Comparison of ENCODE assay signal across 21 mouse cellular contexts in the genomic region with DNA sequence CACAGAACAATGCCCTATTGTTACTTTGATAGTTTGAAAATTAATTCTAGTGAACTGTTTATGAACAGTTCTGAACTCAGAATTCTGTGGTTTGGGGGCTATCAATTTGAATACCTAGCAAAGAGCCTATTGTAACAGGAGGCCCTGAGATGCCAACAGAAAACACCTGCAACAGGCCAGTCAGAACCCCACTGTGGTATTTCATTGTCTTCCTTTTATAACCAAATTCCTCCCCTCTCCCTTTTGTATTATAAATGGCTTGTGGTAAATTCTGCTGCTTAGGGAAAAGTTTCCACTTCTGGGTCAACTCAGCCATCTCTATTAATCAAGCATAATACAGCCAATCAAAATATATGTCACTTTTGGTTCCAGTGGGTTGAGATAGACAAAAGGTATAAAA.
"Had no signal": no experiment of that assay in that cellular context is flagged by ENCODE, and none has a peak within 500 bp of the region (broad histone marks: within the 10 kb centered on the region; RNA-seq: fewer than 3 reads in every experiment).

No protein-coding gene starts in this region.

- H3K9me3 ChIP-seq: heart, embryonic 13.5 days; heart, embryonic 15.5 days; intestine, embryonic 15.5 days; limb, embryonic 10.5 days; limb, embryonic 12.5 days; liver, embryonic 13.5 days had no signal

- H3K4me1 ChIP-seq: heart, embryonic 13.5 days; heart, embryonic 15.5 days; intestine, embryonic 15.5 days; limb, embryonic 10.5 days; limb, embryonic 12.5 days; liver, embryonic 13.5 days had no signal

- H3K27ac ChIP-seq: heart, adult 2 months; heart, embryonic 13.5 days; heart, embryonic 15.5 days; hindbrain, embryonic 14.5 days; intestine, embryonic 15.5 days; layer of hippocampus, adult 2 months; left cerebral cortex, adult 2 months; limb, embryonic 10.5 days; limb, embryonic 12.5 days; liver, embryonic 13.5 days had no signal

- H3K9ac ChIP-seq: heart, embryonic 13.5 days; heart, embryonic 15.5 days; hindbrain, embryonic 14.5 days; intestine, embryonic 15.5 days; limb, embryonic 12.5 days; liver, embryonic 13.5 days had no signal

- H3K4me3 ChIP-seq: heart, adult 2 months; heart, embryonic 13.5 days; heart, embryonic 15.5 days; intestine, embryonic 15.5 days; layer of hippocampus, adult 2 months; left cerebral cortex, adult 2 months; limb, embryonic 10.5 days; limb, embryonic 12.5 days; liver, embryonic 13.5 days had no signal

- H3K36me3 ChIP-seq: heart, embryonic 13.5 days; heart, embryonic 15.5 days; intestine, embryonic 15.5 days; limb, embryonic 10.5 days; limb, embryonic 12.5 days; liver, embryonic 13.5 days had no signal

- DNase-seq: gastrocnemius, postnatal 14 days; gastrocnemius, postnatal 36 days; heart, adult 11 months; heart, adult 2 months; heart, postnatal 14 days; heart, postnatal 36 days; kidney, adult 18-20 months; kidney, adult 8-10 months; kidney, postnatal 10 days; kidney, postnatal 25 days; kidney, postnatal 4 days; liver; liver, embryonic 13.5 days had no signal

- H3K27me3 ChIP-seq: heart, embryonic 13.5 days; heart, embryonic 15.5 days; intestine, embryonic 15.5 days; limb, embryonic 12.5 days; liver, embryonic 13.5 days had no signal
